Mouse (Mus musculus) neutrophil, adult 5-6 weeks (primary cell): ENCODE results near the gene Rras2. TPM values are rescaled to one million over a fixed set of nuclear protein-coding genes. Genes with fewer than 3 reads are reported as not detected.

Experiments
- ATAC-seq: fragments of 151-379, 151-347 bp; 2 replicates; pipeline ENCODE4 v1.8.0; 2017; ENCODE audit warnings: mild to moderate bottlenecking, moderate TSS enrichment; ENCODE audit not compliant: insufficient number of reproducible peaks, poor library complexity, low FRiP score, severe bottlenecking; ENCODE audit errors: extremely low read depth
- total RNA-seq: library from RNA; stranded (forward); fragments of 200-1000 nt; gene quantifications from 2 replicates; pipeline ENCODE4 v1.2.3, GENCODE M21; 2017

Gene Rras2
- total RNA-seq, 1 experiment from 2014 or later = 59.9 TPM

- ATAC-seq = no peak
These were observed 63.9 kb downstream of the Rras2 start for GRCm38 (mm10) chr7:114053720-114054119.

- no peak for ATAC-seq
These were observed 71.8 kb downstream of the Rras2 start for GRCm38 (mm10) chr7:114045814-114046213.

GRCm38 (mm10) chr7:114043929-114044549 is 73.5 kb downstream of the Rras2 start:
- ATAC-seq = no peak

- ATAC-seq = no peak
These were observed 74.3 kb downstream of the Rras2 start for GRCm38 (mm10) chr7:114042973-114043928.

DNA sequence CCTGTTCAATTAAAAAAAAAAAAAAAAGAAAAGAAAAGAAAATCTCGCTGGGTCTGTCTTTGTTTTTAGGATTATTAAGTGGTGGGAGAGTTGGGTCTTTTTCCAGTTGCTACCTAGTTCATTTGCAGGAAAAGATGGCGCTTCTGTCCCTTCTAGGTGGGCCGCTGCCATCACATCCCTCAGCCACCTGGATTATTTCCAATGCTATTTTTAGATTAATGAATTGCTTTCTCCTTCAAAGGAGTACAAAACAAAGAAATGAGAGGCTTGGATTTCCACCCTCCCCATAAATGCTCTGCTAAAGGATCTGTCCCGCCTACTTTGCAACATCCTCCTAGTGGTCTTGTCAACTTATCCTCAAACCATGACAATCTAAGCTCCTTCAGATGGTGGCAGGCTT is 76.2 kb downstream of the Rras2 start:
- ATAC-seq = no peak

- no peak for ATAC-seq
These were observed 80.3 kb downstream of the Rras2 start for GRCm38 (mm10) chr7:114037237-114037636.

DNA sequence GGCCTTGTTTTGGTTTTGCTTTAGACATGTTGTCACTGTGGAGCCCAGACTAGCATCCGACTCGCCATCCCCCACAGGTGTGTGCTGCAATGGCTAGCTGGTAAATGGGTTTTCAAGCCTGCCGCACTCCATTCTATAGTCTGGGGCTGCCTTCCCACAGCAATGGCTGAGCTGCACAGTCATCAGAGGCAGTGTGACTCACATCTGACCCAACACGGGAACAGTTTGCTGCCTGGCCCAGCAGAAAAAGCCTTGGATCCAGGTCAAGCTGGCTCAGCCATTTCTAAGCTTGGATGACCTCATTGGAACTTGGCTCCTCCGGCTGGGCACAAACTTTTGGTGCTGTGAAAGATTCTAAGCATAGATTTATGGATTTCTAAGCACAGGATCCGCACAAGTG is 88.0 kb downstream of the Rras2 start:
- no peak for ATAC-seq

DNA sequence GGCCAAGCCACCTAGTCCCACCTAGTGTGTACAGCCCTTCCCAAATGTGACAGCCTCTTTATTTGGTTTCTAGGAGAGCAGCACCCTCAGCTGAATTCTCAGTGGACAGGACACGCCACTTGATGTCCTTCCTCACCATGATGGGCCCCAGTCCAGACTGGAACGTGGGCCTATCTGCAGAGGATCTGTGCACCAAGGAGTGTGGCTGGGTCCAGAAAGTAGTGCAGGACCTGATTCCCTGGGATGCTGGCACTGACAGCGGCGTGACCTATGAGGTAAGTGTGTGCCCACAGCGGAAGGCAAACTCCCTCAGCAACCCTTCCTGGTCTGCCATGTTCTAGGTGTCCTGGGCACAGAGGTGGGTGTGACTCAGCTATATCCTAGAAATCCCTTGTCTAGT is 88.8 kb downstream of the Rras2 start:
- no peak for ATAC-seq

- no peak for ATAC-seq
These were observed 90.2 kb downstream of the Rras2 start for GRCm38 (mm10) chr7:114027406-114027805.

- ATAC-seq = no peak
These were observed 90.7 kb downstream of the Rras2 start for GRCm38 (mm10) chr7:114026923-114027322.

DNA sequence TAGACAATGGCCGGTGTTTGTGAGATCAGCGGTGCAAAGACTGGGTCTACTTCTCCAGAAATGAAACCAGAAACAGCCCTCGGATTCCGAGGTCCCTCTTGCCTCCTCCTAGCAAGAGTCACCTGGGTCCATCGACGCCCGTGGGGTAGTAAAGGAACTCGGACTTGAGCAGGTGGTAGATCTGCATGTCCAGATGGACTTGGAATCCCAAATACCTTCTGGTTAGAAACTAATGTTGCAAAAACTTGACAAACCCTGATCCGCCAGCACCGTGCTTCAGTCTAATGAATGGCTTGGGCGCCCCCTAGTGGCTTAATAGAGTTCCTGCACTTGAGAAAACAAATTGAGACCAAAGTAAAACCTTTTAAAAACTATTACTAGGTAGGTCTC is 96.9 kb downstream of the Rras2 start:
- peak; percentile 54 for ATAC-seq

- ATAC-seq = no peak
These were observed 97.4 kb downstream of the Rras2 start for GRCm38 (mm10) chr7:114020057-114020703.

- ATAC-seq = no peak
These were observed 98.7 kb downstream of the Rras2 start for GRCm38 (mm10) chr7:114018861-114019260.

DNA sequence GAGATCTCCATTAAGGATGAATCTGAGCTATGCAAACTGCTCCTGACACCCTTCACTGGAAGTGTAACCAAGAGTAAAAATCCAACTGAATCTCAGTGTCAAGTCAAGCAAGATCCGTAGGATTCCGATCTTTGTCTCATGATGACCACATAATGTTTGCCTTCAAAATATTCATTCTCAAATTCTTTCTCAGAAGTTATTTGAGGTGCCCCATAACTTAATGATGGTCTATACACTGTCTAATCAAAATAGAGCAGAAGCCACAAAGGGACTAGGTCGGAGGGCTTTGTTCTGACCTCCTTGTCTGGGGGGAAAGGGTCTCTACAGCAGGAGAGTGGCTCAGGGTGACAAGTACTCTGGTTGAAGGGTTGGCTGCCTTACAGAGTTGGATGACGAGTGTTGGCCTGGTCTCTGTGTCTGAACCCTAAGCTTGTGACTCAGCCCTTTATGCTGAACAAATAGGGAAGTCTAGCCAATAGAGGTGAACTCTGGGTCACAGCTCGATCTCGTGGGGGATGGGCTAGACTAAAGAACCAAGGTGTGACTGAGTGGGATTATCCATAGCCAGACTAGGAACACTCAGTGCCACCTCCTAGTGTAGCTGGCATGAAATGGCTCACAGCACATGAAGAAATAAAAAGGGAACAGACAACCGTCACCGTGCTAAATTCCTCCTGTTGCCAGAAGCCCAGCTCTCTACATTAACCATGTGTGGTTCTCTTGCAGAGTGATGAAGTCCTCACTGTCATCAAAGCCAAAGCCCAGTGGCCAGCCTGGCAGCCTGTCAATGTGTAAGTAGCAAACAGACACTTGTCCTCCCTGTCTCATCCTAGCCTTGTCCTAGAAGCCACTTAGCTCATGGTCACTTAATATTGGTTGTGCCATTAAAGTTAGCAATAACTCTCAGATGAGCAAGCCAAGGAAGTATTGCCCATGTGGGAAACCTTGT is 101.3 kb downstream of the Rras2 start:
- ATAC-seq = peak; percentile 17; the same call in 1 of the 2 replicates

- no peak for ATAC-seq
These were observed 105.7 kb downstream of the Rras2 start for GRCm38 (mm10) chr7:114011726-114012443.

DNA sequence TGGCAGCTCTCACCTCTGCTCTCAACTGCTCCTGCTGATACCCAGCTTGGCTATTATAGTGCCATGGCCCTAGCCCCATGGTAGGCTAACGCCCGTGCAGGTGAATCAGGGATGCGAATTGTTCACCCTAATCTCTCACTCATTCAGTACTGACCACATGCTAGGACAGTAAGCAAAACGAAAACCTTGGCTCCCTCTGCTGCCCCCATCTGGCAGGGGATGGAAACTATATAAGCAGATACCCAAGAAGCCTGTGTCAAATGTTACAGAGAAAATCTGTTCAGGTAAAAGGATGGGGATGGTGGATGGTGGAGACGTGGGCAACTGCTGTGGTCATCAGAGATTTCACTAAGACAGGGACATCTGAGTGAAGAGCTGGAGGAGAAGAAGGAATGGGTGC is 110.0 kb downstream of the Rras2 start:
- no peak for ATAC-seq

DNA sequence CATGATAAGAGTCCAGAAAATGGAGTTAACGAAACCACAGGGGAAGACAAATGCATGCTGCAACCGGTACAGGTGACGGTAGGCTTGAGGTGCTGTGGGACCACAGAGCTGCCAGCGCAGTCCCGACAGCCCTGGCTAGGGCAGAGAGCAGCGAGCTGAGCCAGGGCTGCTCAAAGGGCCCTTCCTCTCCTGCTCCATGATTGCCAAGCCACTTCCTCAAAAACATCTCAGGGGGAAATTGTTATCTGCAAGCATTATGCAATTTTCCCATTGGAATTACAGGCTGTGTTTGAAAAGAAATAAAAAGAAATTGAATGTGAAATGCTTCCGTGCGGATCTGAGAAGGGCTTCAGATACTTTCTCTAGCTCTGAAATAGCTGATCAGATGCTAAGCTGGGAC is 111.1 kb downstream of the Rras2 start:
- ATAC-seq = no peak

DNA sequence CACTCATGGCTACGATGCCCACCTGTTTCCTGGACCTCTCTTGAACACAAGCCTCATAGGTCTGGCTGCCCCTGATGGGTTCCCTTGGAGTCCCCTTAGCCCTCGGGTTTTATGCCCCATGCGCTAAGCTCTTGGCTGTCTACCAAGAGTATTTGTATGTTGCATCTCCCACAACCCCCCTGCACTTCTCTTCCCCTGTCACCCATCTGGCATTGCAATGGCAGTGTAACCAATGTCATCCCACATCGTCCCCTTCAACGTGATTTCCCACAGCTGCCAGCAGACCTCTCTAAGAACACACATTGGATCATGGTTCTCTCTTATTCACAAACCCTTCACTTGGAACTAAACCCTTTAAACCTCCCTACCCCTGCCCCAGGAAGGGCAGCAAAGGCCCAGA is 112.1 kb downstream of the Rras2 start:
- ATAC-seq = no peak
